Mouse (Mus musculus) heart, embryonic 11.5 days (tissue): ENCODE data around the gene Nt5dc2. TPM values are rescaled to one million over a fixed set of nuclear protein-coding genes. Genes with fewer than 3 reads are reported as not detected.
A peak's percentile ranks its signal among the peaks of the same experiment; 100 is the strongest.

Experiments
- ATAC-seq: fragments of 200-750 bp; cut with Nextera tagmentation; replicated peaks from 2 replicates; pipeline ENCODE4 v1.8.0; 2017; ENCODE audit warnings: moderate library complexity; ENCODE audit not compliant: insufficient number of reproducible peaks, low FRiP score, low TSS enrichment
- H3K27ac ChIP-seq: fragments of 300-500 bp; sonication (generic); 2 replicates; pipeline ENCODE4 v1.5.1; 2014; ENCODE audit warnings: mild to moderate bottlenecking, low read depth, low read length
- H3K27me3 ChIP-seq: fragments of 300-500 bp; sonication (generic); 2 replicates; pipeline ENCODE4 v1.6.1; 2014; ENCODE audit warnings: mild to moderate bottlenecking, low read length, mixed read lengths; ENCODE audit not compliant: control insufficient read depth, insufficient read depth
- H3K36me3 ChIP-seq: fragments of 300-500 bp; sonication (generic); 2 replicates; pipeline ENCODE4 v1.6.1; 2014; ENCODE audit warnings: mild to moderate bottlenecking, low read length, moderate library complexity, mixed read lengths; ENCODE audit not compliant: control insufficient read depth, insufficient read depth
- H3K4me1 ChIP-seq: fragments of 300-500 bp; sonication (generic); 2 replicates; pipeline ENCODE4 v1.6.1; 2014; ENCODE audit warnings: low read length; ENCODE audit not compliant: control insufficient read depth, insufficient read depth
- H3K4me2 ChIP-seq: fragments of 300-500 bp; sonication (generic); 2 replicates; pipeline ENCODE4 v1.6.1; 2014; ENCODE audit warnings: mild to moderate bottlenecking, moderate library complexity
- H3K4me3 ChIP-seq: fragments of 300-500 bp; sonication (generic); 2 replicates; pipeline ENCODE4 v1.5.1; 2014; ENCODE audit warnings: low read depth, low read length
- H3K9ac ChIP-seq: fragments of 300-500 bp; sonication (generic); 2 replicates; pipeline ENCODE4 v1.6.1; 2014; ENCODE audit warnings: mild to moderate bottlenecking, low read depth, low read length, moderate library complexity
- H3K9me3 ChIP-seq: fragments of 300-500 bp; sonication (generic); replicated peaks from 2 replicates; pipeline ENCODE4 v1.6.1; 2016; ENCODE audit warnings: low read length; ENCODE audit not compliant: control insufficient read depth
- WGBS: fragments of 180-500 bp; shearing (Covaris S2); extraction: QIAGEN DNeasy Blood & Tissue Kit; methylation state at CpG from one replicate; pipeline ENCODE4 v1.1.7; 2014; ENCODE audit not compliant: insufficient replicate concordance; 5-methylcytosine and 5-hydroxymethylcytosine counted together
- polyA plus RNA-seq: library from polyadenylated mRNA; unstranded; fragments of >200 nt; fragmentation: Nextera tagmentation; extraction: Ambion mirVana; gene quantifications from 2 replicates; pipeline ENCODE4 v1.2.1, GENCODE M21; 2014

Nt5dc2 gene
- polyA plus RNA-seq, 1 experiment from 2014 or later = 344 TPM

GRCm38 (mm10) chr14:31137281-31137595, 6.4 kb downstream of the Nt5dc2 start:
- Histone ChIP-seq H3K4me1 (peaks cover 23% of the 10 kb centered on the region), H3K4me3 (no peak overlapping the region), H3K27me3 (no peaks in the 10 kb centered on the region), H3K4me2 (no peak overlapping the region), H3K36me3 (peaks cover 50% of the 10 kb centered on the region), H3K9ac (no peak overlapping the region), H3K9me3 (no peaks in the 10 kb centered on the region), H3K27ac (peak overlapping the region; percentile 3; the same call in 1 of the 2 replicates)
- 79% methylated on average over 10 of the region's 10 CpGs for WGBS
- ATAC-seq = no peak

- Histone ChIP-seq H3K36me3 (peaks cover 54% of the 10 kb centered on the region), H3K27me3 (no peaks in the 10 kb centered on the region), H3K9me3 (no peaks in the 10 kb centered on the region), H3K4me3 (no peak overlapping the region), H3K27ac (peak overlapping the region; percentile 3; the same call in 1 of the 2 replicates), H3K4me2 (no peak overlapping the region), H3K9ac (no peak overlapping the region), H3K4me1 (peaks cover 17% of the 10 kb centered on the region)
- no peak for ATAC-seq
- WGBS = 83% methylated on average over 11 of the region's 11 CpGs
These were observed 6.9 kb downstream of the Nt5dc2 start for GRCm38 (mm10) chr14:31137791-31138190.

- no peak overlapping the region for H3K4me2 ChIP-seq
- ATAC-seq = no peak
- H3K27ac ChIP-seq = peak overlapping the region; percentile 3; the same call in 1 of the 2 replicates
- peaks cover 12% of the 10 kb centered on the region for H3K4me1 ChIP-seq
- H3K4me3 ChIP-seq = no peak overlapping the region
- peaks cover 57% of the 10 kb centered on the region for H3K36me3 ChIP-seq
- no peak overlapping the region for H3K9ac ChIP-seq
- no peaks in the 10 kb centered on the region for H3K9me3 ChIP-seq
- H3K27me3 ChIP-seq = no peaks in the 10 kb centered on the region
- WGBS = 91% methylated on average over 31 of the region's 35 CpGs
These were observed 7.5 kb downstream of the Nt5dc2 start for GRCm38 (mm10) chr14:31138219-31138896.

GRCm38 (mm10) chr14:31138897-31139429, 8.1 kb downstream of the Nt5dc2 start:
- H3K9ac ChIP-seq = no peak overlapping the region
- H3K36me3 ChIP-seq = peaks cover 57% of the 10 kb centered on the region
- no peak overlapping the region for H3K27ac ChIP-seq
- H3K4me2 ChIP-seq = no peak overlapping the region
- no peaks in the 10 kb centered on the region for H3K27me3 ChIP-seq
- peaks cover 9% of the 10 kb centered on the region for H3K4me1 ChIP-seq
- ATAC-seq = no peak
- H3K4me3 ChIP-seq = no peak overlapping the region
- WGBS = 86% methylated on average over 9 of the region's 9 CpGs
- no peaks in the 10 kb centered on the region for H3K9me3 ChIP-seq

GRCm38 (mm10) chr14:31139666-31140065, 8.8 kb downstream of the Nt5dc2 start:
- Histone ChIP-seq H3K4me2 (no peak overlapping the region), H3K27ac (no peak overlapping the region), H3K4me3 (no peak overlapping the region), H3K9ac (no peak overlapping the region), H3K9me3 (no peaks in the 10 kb centered on the region), H3K27me3 (no peaks in the 10 kb centered on the region), H3K4me1 (peaks cover 9% of the 10 kb centered on the region), H3K36me3 (peaks cover 57% of the 10 kb centered on the region)
- no peak for ATAC-seq
- WGBS = 85% methylated on average over 12 of the region's 12 CpGs

GRCm38 (mm10) chr14:31140141-31140540, 9.3 kb downstream of the Nt5dc2 start:
- Histone ChIP-seq H3K9ac (no peak overlapping the region), H3K27me3 (no peaks in the 10 kb centered on the region), H3K4me2 (no peak overlapping the region), H3K4me3 (no peak overlapping the region), H3K9me3 (no peaks in the 10 kb centered on the region), H3K36me3 (peaks cover 57% of the 10 kb centered on the region), H3K27ac (no peak overlapping the region), H3K4me1 (peaks cover 9% of the 10 kb centered on the region)
- ATAC-seq = no peak
- WGBS = 89% methylated on average over 15 of the region's 15 CpGs

- H3K36me3 ChIP-seq = peaks cover 48% of the 10 kb centered on the region
These were observed 10.2 kb downstream of the Nt5dc2 start for GRCm38 (mm10) chr14:31141011-31141410.

GRCm38 (mm10) chr14:31145694-31146093, 14.8 kb downstream of the Nt5dc2 start:
- H3K27me3 ChIP-seq = no peaks in the 10 kb centered on the region
- no peak overlapping the region for H3K27ac ChIP-seq
- peaks cover 20% of the 10 kb centered on the region for H3K36me3 ChIP-seq
- ATAC-seq = no peak
- no peaks in the 10 kb centered on the region for H3K4me1 ChIP-seq
- H3K9ac ChIP-seq = no peak overlapping the region
- H3K9me3 ChIP-seq = no peaks in the 10 kb centered on the region
- H3K4me2 ChIP-seq = no peak overlapping the region
- H3K4me3 ChIP-seq = no peak overlapping the region
- WGBS = 85% methylated on average over 11 of the region's 11 CpGs

More at GRCm38 (mm10) chr14:31141011-31141410, 10.2 kb downstream of the Nt5dc2 start:
- WGBS = 93% methylated on average over 14 of the region's 14 CpGs
- Histone ChIP-seq H3K4me1 (peaks cover 9% of the 10 kb centered on the region), H3K9me3 (no peaks in the 10 kb centered on the region), H3K9ac (no peak overlapping the region), H3K4me2 (no peak overlapping the region), H3K27ac (no peak overlapping the region), H3K4me3 (no peak overlapping the region), H3K27me3 (no peaks in the 10 kb centered on the region)
- ATAC-seq = no peak
